In genomic region chr3:16007827-16008226, GRCm38 (mm10) we compare ENCODE assay signal across 26 mouse cellular contexts. TPM values are rescaled to one million over a fixed set of nuclear protein-coding genes. Genes with fewer than 3 reads are reported as not detected.
DNase-seq lines count a peak whose midpoint lies in the region; ATAC-seq and TF ChIP-seq lines count a peak whose summit lies in the region.
"Had no signal": no experiment of that assay in that cellular context is flagged by ENCODE, and none has a peak within 500 bp of the region (broad histone marks: within the 10 kb centered on the region; RNA-seq: fewer than 3 reads in every experiment).

No protein-coding gene starts in this region.

- no peak for TF ChIP-seq CTCF in lung, adult 2 months (IDR thresholded peaks at IDR 0.05; ENCODE audit: insufficient read depth, low read length)

- peak; percentile 98 for ATAC-seq in megakaryocyte progenitor cell, adult 5-6 weeks (replicated peaks; ENCODE audit: poor library complexity)
- no peak for ATAC-seq in midbrain, embryonic 16.5 days
- ATAC-seq: forebrain, embryonic 13.5 days; forebrain, postnatal 0 days had no signal

- no peak overlapping the region for H3K9ac ChIP-seq in midbrain, embryonic 16.5 days (ENCODE audit: low read depth, low read length)
- H3K9ac ChIP-seq: forebrain, embryonic 13.5 days; forebrain, postnatal 0 days; heart, embryonic 15.5 days; hindbrain, embryonic 14.5 days had no signal

- no peaks in the 10 kb centered on the region for H3K4me1 ChIP-seq in lung, adult 2 months (ENCODE audit: control insufficient read depth, insufficient read depth, low read length)
- no peaks in the 10 kb centered on the region for H3K4me1 ChIP-seq in midbrain, embryonic 16.5 days (ENCODE audit: control insufficient read depth, insufficient read depth, low read length)
- H3K4me1 ChIP-seq: embryonic facial prominence, embryonic 10.5 days; forebrain, embryonic 13.5 days; heart, embryonic 15.5 days; hindbrain, embryonic 10.5 days had no signal

- no peak for TF ChIP-seq POLR2A in lung, adult 2 months (IDR thresholded peaks at IDR 0.05; ENCODE audit: borderline replicate concordance, extremely low read depth, low read depth, low read length)

- WGBS in lung, adult 2 months = 63% methylated on average over 1 of the region's 1 CpGs
- WGBS in midbrain, embryonic 16.5 days = 83% methylated on average over 1 of the region's 1 CpGs

- no peaks in the 10 kb centered on the region for H3K9me3 ChIP-seq in midbrain, embryonic 16.5 days (replicated peaks; ENCODE audit: control insufficient read depth, low read length, poor library complexity, severe bottlenecking)
- H3K9me3 ChIP-seq: embryonic facial prominence, embryonic 10.5 days; forebrain, embryonic 13.5 days; heart, embryonic 15.5 days; hindbrain, embryonic 10.5 days had no signal

- no peak overlapping the region for H3K27ac ChIP-seq in midbrain, embryonic 16.5 days (ENCODE audit: low read length)
- H3K27ac ChIP-seq: embryonic facial prominence, embryonic 10.5 days; forebrain, embryonic 13.5 days; gastrocnemius, adult 2 months; heart, adult 2 months; heart, embryonic 15.5 days; hindbrain, embryonic 10.5 days; hindbrain, embryonic 14.5 days had no signal

- H3K4me2 ChIP-seq in midbrain, embryonic 16.5 days (ENCODE audit: low read length) = no peak overlapping the region
- H3K4me2 ChIP-seq: forebrain, embryonic 13.5 days; heart, embryonic 11.5 days; heart, embryonic 15.5 days; hindbrain, embryonic 14.5 days had no signal

- H3K4me3 ChIP-seq in lung, adult 2 months (replicated peaks; ENCODE audit: extremely low read depth, low read depth, low read length) = no peak overlapping the region
- H3K4me3 ChIP-seq in midbrain, embryonic 16.5 days (ENCODE audit: low read depth, low read length) = no peak overlapping the region
- H3K4me3 ChIP-seq: embryonic facial prominence, embryonic 10.5 days; forebrain, embryonic 13.5 days; gastrocnemius, adult 2 months; heart, adult 2 months; heart, embryonic 15.5 days; hindbrain, embryonic 10.5 days had no signal

- DNase-seq in heart, adult 11 months = peak; percentile 23
- no peak for DNase-seq in heart, postnatal 36 days
- DNase-seq in lung, postnatal 36 days = peak; percentile 55
- no peak for DNase-seq in lung, adult 2 months
- DNase-seq in left cerebral cortex, postnatal 10 days (ENCODE audit: extremely low spot score in 1 of 2, low spot score in 2 of 2) = no peak
- no peak for DNase-seq in spleen, postnatal 4 days (ENCODE audit: low spot score in 2 of 2)
- DNase-seq: adrenal gland, postnatal 10 days; cerebellum, adult 11-12 months; cerebellum, adult 9-10 months; cerebellum, postnatal 36 days; forebrain, postnatal 0 days; gastrocnemius, adult 2 months; gastrocnemius, postnatal 36 days; heart, adult 2 months; heart, postnatal 14 days had no signal

- H3K36me3 ChIP-seq in midbrain, embryonic 16.5 days (ENCODE audit: control insufficient read depth, insufficient read depth, low read length) = no peaks in the 10 kb centered on the region
- H3K36me3 ChIP-seq: embryonic facial prominence, embryonic 10.5 days; heart, embryonic 15.5 days; hindbrain, embryonic 10.5 days had no signal

- intact Hi-C loops in heart, postnatal 36 days (cut with DNase I) = no loop called here
- intact Hi-C loops in left cerebral cortex, postnatal 10 days (cut with DNase I) = no loop called here

- H3K27me3 ChIP-seq in midbrain, embryonic 16.5 days (ENCODE audit: control insufficient read depth, insufficient read depth, low read depth, low read length) = no peaks in the 10 kb centered on the region
- H3K27me3 ChIP-seq: forebrain, embryonic 13.5 days; heart, embryonic 15.5 days had no signal

RNA-seq across cellular contexts. Expression of gene Gm5150, which starts 1.6 kb away (rescaled TPM):
- not detected for total RNA-seq in heart, postnatal 36 days (2021)
- polyA plus RNA-seq in lung, adult 2 months (2012; rRNA removed) = 0.81 and 1.7 TPM in 2 replicates
- 0.71 TPM in 1 of 2 replicates, not detected in the other for total RNA-seq in megakaryocyte progenitor cell, adult 5-6 weeks (2015)
- 0.33 and 0.88 TPM in 2 replicates for total RNA-seq in megakaryocyte progenitor cell, adult 5-6 weeks (2017)
- not detected in 2 replicates for polyA plus RNA-seq in midbrain, embryonic 16.5 days (2015; fragmentation: Nextera tagmentation; extraction: Ambion mirVana)
- not detected for total RNA-seq in left cerebral cortex, postnatal 10 days (2021)
- total RNA-seq: forebrain, postnatal 0 days; gastrocnemius, postnatal 36 days; heart, adult 2 months; heart, postnatal 14 days; MEL had no signal
- polyA plus RNA-seq: C2C12; embryonic facial prominence, embryonic 10.5 days; embryonic facial prominence, embryonic 14.5 days; forebrain, embryonic 13.5 days; forebrain, postnatal 0 days; heart, embryonic 11.5 days; heart, embryonic 15.5 days; hindbrain, embryonic 10.5 days; hindbrain, embryonic 14.5 days had no signal

Comparison
In these comparisons a context has a peak if more than half of its experiments do, and no peak if none do; other contexts are left out.
1. DNase-seq: peak in heart, adult 11 months (single experiment) and lung, postnatal 36 days (single experiment); none in heart, postnatal 36 days (0 of 2), lung, adult 2 months (single experiment), left cerebral cortex, postnatal 10 days (0 of 2) and spleen, postnatal 4 days (0 of 2).